Mouse (Mus musculus) spleen, adult 12 weeks (tissue): ENCODE data around the gene Egfl6.
A peak's percentile ranks its signal among the peaks of the same experiment; 100 is the strongest.

Source experiments
- DNase-seq: peaks from one replicate; pipeline ENCODE4 v3.0.0; 2022; ENCODE audit warnings: low spot score

Gene Egfl6

GRCm38 (mm10) chrX:166516631-166517030 lies 68.9 kb downstream of the Egfl6 start:
- DNase-seq = no peak

- no peak for DNase-seq
These were observed 69.6 kb downstream of the Egfl6 start for GRCm38 (mm10) chrX:166515923-166516322.

- DNase-seq = peak; percentile 2
These were observed 71.5 kb downstream of the Egfl6 start for GRCm38 (mm10) chrX:166514035-166514434.

- DNase-seq = no peak
These were observed 73.4 kb downstream of the Egfl6 start for GRCm38 (mm10) chrX:166512071-166512470.

GRCm38 (mm10) chrX:166511107-166511506 lies 74.4 kb downstream of the Egfl6 start:
- no peak for DNase-seq

GRCm38 (mm10) chrX:166509761-166510738 lies 75.5 kb downstream of the Egfl6 start:
- peak; percentile 84 for DNase-seq

- DNase-seq = no peak
These were observed 81.1 kb downstream of the Egfl6 start for GRCm38 (mm10) chrX:166504421-166504820.

- no peak for DNase-seq
These were observed 85.9 kb downstream of the Egfl6 start for GRCm38 (mm10) chrX:166499496-166500190.

GRCm38 (mm10) chrX:166497771-166498170 lies 87.7 kb downstream of the Egfl6 start:
- DNase-seq = no peak

GRCm38 (mm10) chrX:166495052-166495451 lies 90.5 kb downstream of the Egfl6 start:
- DNase-seq = no peak

- DNase-seq = peak; percentile 83
These were observed 106.0 kb downstream of the Egfl6 start, which contains the start of gene Rab9 for GRCm38 (mm10) chrX:166479365-166479983. Gene Rab9, minus strand, starts transcription at chrX:166479867.

- DNase-seq = peak; percentile 1
These were observed 106.7 kb downstream of the Egfl6 start for GRCm38 (mm10) chrX:166478631-166479364.

GRCm38 (mm10) chrX:166477393-166477792 lies 108.1 kb downstream of the Egfl6 start:
- no peak for DNase-seq
